Mouse (Mus musculus) neural tube, embryonic 10.5 days (tissue): ENCODE data around the gene Tert.

Source experiments
- DNase-seq: peaks from one replicate; pipeline ENCODE4 v3.0.0-alpha.2; 2017; ENCODE audit warnings: low spot score; ENCODE audit errors: extremely low spot score

Tert gene

DNA sequence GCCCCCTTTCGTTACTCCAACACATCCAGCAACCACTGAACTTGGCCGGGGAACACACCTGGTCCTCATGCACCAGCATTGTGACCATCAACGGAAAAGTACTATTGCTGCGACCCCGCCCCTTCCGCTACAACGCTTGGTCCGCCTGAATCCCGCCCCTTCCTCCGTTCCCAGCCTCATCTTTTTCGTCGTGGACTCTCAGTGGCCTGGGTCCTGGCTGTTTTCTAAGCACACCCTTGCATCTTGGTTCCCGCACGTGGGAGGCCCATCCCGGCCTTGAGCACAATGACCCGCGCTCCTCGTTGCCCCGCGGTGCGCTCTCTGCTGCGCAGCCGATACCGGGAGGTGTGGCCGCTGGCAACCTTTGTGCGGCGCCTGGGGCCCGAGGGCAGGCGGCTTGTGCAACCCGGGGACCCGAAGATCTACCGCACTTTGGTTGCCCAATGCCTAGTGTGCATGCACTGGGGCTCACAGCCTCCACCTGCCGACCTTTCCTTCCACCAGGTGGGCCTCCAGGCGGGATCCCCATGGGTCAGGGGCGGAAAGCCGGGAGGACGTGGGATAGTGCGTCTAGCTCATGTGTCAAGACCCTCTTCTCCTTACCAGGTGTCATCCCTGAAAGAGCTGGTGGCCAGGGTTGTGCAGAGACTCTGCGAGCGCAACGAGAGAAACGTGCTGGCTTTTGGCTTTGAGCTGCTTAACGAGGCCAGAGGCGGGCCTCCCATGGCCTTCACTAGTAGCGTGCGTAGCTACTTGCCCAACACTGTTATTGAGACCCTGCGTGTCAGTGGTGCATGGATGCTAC lies at the start of gene Tert:
Gene Tert (plus strand): TSS at position 167 of the 805 bp plus-strand sequence.
- DNase-seq: peak; percentile 68

DNA sequence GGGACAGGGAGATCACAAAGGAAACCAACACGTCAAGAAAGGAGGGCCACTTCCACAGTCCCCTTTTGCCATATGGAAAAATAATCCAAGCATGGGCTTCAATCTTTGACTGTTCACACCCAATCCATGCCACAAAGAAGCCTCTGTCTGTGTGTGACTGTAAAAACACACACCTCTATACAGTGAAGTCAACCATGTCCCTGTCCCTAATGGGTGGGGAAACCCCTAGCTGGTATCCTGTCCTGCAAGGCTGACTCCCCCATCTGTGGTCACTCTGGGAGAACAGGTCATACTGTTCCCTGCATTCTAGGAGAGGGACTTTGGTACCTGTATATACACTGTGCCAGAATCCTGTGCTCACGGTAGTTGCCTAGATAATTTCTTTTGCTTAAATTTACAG lies 49.4 kb upstream of the Tert start:
- DNase-seq: no peak

DNA sequence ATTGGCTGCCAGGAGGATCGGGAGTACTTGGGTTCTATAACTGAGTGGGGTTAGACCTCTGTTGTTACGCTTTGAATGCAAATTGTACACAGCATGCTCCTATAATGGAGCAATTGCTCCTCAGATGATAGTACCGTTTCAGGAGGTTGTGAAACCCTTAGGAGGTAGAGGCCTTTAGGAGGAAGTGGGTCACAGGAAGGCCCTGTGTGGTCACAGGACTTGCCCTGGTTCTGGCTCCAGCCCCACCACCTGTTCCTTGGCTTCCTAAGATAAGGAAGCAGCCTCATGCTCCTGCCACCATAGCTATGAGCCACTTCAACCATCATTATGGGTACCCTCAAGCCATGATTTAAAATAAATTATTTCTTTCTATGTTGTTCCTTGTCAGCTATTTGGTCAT lies 35.2 kb upstream of the Tert start:
- DNase-seq: no peak

DNA sequence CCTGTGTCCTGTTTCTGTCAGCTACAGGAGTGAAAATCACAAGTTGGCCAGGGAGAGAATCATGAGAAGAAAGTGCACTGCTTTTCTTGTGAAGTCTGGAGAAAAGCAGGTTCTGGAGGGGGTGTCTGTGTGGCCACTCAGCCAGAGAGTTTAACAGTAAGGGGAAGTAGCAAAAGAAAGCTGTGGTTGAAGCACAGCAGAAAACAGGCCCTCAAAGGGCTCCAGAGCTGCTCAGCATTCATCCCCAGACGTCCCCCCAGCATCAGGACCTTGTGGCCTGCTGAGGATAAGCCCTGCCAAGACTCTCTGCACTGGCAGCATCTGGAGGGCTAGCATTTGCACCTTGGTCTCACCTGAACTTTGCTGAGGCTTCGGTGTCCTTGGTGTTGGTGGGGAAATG lies 34.2 kb upstream of the Tert start:
- DNase-seq: no peak

DNA sequence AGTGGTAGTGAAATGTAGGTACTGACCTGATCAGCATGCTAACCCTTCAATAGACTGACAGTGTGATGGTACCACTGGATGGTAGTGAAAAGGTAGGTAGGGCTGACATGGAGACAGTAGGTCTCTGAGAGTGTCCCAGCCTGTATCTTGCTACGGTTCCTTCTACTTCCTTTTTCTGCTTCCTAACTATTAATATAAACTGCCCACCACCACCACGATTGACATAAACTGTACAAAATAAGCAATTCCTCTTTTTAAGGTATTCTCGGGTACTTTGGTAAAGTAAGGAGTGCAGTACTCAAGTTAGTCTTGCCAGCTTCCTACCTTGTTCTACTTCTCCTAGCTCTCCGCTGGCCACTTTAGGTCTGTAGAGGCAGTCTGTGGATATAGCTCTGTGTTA lies 30.4 kb upstream of the Tert start:
- DNase-seq: no peak

DNA sequence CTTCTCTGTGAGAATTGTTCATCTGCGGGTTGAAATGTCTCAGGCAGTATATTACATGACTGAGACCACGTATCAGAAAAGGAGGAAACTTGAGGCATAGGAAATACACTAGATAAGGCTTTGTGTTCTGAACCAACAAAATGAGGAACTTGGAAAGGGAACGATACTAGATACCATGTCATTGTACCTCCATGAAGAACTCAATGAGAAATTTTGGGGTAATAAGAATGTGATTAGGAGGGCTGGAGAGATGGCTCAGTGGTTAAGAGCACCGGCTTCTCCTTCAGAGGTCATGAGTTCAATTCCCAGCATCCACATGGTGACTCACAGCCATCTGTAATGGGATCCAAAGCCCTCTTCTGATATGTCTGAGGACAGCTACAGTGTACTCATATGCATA lies 26.5 kb upstream of the Tert start:
- no peak for DNase-seq

DNA sequence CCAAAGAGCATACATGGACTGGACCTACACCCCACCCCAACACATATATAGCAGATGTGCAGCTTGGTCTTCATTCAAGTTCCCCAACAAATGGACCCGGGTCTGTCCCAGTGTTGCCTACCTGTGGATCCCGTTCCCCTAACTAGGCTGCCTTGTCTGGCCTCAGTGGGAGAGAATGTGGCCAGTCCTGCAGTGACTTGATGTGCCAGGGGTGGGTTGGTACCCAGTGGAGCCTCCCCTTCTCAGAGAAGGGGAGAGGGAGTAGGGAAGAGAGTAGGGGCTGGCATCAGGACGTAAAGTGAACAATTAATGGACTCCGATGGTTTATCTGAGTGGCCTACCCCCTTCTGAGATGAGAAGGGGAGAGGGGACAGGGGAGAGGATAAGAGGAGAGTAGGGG lies 23.7 kb upstream of the Tert start:
- no peak for DNase-seq

DNA sequence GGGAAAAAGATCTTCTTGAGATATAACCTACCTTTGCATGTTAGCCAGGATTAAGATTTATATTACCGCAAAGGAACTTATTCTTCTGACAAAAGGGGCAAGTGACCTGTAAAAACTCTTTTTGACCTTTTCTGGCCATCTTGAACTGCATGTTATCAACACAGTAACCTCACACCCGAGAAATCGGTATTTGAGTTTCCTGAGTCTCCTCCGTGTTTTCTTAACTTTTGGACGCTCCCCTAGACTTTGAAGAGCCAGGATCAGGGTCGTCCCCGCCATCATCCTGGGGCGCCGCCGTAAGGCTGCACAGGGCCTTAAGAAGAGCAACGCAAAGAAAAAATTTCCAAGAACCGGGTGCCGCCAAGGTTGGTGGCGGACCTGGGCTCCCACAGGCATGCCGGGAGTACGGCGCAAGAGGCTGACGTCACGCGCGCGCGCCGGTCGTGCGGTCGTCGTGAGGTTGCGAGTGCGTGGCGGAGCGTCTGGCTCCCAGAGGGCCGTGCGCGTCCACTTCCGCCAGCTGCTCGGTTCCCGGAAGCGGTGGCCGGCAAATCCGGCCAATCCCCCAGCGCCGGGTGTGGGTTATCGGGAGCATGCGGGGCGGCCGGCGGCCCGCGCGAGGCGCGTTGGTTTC lies 23.1 kb upstream of the Tert start, which contains the start of gene Clptm1l:
Gene Clptm1l (plus strand): TSS at position 485 of the 634 bp plus-strand sequence.
- peak; percentile 96 for DNase-seq

DNA sequence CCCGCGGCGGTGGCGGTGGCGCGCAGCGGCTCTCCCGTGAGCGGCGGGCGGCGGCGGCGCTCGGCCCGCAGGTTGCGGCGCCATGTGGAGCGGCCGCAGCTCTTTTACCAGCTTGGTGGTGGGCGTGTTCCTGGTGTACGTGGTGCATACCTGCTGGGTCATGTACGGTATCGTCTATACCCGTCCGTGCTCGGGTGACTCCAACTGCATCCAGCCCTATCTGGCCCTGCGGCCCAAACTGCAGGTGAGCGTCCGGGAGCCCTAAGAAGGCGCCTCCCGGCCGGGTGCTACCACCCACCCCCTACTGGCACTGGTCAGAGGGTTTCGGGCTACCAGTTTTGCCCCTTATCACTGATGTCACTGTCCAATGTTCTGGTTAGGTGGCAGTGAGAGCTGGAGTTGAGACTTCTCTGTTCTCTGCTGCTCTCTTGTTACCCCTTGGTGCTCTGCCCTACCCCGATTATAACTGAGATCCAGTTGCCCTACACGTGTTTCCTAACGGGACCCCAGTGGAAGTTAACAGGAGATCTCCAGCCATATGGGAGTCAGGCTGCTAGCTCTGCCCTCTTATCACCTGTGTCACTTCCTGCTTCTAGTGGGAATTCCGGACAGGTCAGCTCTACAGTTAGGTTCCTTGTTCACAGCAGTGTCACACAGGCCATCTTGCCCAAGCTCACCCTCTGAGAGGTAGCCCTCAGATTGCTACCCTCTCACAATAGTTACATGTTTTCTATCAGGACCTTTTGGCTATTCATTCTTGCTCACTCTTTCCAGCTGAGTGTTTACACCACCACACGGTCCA lies 22.4 kb upstream of the Tert start:
- DNase-seq: no peak

DNA sequence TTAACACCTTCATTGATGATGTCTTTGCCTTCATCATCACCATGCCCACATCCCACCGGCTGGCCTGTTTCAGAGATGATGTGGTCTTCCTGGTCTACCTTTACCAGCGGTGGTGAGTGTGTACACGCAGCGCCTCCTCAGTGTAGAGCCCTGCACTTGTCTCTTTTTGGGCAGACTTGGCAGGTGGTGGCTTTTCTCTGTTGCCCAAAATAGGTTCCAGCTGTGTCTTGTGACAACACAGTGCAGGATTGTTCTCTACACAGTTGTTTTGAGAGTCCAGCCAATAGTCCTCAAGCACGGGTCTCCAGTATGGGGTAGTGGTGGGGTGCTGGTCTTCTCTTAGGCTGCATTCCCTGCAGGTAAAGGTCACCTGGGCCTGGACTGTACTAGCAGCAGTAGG lies 8.3 kb upstream of the Tert start:
- no peak for DNase-seq

DNA sequence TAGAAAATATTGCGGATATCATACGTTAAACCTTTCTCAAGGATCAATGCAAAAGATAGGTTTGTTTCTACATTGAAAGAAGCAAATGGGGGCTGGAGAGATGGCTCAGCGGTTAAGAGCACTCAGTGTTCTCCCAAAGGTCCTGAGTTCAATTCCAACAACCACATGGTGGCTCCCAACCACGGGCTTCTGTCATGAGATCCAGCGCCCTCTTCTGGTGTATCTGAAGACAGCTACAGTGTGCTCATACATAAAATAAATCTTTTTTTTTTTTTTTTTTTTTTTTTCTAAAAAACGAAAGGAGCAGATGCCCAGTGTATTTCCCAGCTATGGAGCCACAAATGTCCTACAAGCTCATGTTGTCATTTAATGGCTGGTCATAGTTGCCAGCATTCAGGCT lies 6.1 kb upstream of the Tert start:
- no peak for DNase-seq

DNA sequence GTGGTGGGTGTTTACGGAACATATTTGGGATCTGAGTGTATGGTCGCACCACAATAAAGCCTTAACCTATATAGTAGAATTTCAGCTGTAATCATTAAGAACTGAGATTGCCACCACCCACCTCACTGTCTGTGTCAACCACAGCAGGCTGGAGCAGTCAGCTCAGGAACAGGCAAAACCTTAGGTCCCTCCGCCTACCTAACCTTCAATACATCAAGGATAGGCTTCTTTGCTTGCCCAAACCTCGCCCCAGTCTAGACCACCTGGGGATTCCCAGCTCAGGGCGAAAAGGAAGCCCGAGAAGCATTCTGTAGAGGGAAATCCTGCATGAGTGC lies 334 bp upstream of the Tert start:
- DNase-seq: no peak

DNA sequence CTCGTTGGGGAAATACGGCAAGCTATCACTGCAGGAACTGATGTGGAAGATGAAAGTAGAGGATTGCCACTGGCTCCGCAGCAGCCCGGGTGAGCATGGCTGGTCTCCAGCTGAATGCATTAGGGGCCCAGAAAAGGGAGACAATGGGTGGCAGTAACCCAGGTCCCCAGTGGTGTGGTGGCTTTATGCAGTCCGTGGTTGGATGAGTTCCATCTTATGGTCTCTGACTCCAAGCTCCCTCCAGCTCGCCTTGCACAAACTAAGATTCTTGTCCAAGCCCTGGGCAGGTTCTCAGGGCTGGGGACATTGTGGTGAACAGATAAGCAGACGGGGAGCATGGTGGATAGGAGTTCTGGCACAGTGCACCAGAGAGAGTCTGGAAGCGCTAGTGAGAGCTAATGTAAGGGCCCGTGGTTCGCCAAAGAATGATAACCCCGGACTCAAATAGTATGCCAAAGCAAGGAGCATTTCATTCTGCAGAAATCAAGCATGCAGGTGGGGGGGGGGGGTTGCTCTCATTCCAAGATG lies 1.9 kb downstream of the Tert start:
- no peak for DNase-seq

DNA sequence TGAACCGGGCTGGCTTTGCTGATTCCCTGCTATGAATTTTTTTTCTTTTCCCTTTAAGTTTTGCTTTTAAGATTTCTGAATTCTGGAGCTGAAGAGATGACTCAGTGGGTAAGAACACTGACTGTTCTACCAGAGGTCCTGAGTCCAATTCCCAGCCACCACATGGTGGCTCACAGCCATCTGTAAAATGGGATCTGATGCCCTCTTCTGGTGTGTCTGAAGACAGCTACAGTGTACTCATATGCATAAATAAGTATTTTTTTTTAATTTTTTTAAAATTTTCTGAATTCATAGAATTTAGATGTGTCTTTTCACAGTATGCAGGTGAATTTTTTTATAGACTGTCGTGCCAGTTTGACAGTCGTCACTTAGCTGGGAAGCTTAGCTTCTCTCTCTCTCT lies 5.1 kb downstream of the Tert start:
- no peak for DNase-seq

DNA sequence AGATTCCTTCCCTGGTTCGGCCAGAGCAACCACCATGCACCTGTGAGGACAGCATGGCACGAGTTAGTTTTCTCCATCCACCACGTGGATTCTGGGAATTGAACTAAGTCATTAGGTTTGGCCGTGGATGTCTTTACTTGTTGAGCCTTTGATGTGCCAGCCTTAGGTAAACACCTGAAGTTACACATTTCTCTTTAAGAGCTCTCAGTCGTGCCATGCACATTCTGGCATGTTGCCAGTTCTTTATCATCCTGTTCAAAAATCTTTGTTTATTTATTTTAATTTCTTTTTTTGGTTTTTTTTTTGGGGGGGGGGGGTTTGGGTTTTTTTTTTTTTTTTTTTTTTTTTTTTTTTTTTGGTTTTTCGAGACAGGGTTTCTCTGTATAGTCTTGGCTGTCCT lies 11.1 kb downstream of the Tert start:
- no peak for DNase-seq

DNA sequence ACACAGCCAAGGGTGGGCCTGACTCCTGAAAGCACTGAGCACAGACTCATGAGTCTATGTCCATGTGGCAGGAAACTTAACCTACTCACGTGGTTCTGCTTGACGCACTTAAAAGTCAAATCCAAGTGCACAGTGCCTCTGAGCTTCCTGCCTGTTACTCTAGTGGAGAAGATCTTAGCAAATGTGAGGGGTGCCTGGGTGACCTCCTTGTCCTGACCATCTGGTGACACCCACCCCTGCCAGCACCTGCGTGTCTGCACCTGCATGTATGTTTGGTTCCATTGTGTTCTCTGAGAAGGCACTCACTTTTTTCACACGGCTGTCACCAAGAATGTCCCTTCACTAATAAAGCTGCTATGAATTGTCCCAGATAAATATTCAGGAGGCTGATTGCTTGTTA lies 14.6 kb downstream of the Tert start:
- no peak for DNase-seq

DNA sequence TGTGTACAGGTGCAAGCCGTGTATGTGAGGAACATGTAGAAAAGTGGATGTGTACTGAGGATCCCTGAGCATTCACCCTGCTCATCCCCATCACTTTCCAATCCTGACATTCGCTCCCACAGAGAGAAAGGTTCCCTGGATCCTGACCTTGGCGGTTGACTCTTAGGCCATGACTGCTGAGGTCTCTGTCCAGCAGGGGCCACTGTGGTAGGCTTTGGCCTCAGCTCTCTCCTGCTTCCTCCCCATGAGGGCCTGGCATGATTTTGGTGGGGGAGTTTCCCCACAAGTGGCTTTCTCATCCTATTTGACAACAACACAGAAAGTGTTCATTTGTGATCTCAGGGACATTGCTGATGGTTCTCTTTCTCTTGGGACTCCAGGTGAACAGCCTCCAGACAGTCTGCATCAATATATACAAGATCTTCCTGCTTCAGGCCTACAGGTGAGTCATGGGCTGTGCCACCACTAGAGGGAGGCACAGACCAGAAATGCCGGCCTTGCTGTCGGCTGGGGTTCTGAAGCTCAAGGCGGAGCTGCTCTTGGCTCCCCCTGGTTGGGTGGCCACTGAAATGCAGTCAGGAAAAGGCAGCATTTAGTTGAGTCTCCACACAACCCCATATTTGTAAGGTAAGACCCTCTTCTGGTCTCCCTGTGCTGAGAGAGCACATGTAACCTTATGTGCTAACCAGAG lies 19.8 kb downstream of the Tert start:
- DNase-seq: peak; percentile 34

DNA sequence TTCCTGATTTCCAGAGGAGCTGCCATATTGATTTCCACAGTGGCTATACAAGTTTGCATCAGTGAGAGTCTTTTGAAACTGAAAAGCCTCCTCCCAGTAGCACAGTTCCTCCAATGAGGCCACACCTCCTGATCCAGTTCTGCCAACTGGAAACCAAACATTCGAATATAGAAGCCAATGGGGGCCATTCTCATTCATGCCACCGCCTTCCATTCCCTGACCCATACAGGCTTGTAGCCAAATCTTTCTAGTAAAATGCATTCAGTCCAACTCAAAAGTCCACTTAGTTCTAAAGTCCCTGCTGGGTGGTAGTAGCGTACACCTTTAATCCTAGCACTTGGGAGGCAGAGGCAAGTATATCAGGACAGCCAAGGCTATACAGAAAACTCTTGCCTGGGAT lies 26.6 kb downstream of the Tert start:
- DNase-seq: no peak

DNA sequence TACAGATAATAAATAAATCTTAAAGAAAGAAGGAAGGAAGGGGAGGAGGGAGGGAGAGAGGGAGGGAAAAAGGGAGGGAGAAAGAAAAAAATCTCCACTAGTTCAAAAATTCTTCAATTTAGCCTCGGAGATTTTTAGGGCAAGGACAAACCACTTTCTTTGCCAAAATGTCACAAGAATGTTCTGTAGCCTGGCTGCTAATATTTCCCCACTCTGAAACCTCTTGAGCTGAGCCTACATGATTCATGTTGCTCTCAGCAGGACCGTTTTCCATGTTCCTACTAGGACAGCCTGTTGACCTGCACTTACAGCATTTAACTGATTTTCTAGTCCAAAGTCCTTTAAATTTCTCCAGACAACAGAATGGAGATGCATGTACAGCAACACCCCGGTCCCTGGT lies 28.3 kb downstream of the Tert start:
- DNase-seq: no peak

DNA sequence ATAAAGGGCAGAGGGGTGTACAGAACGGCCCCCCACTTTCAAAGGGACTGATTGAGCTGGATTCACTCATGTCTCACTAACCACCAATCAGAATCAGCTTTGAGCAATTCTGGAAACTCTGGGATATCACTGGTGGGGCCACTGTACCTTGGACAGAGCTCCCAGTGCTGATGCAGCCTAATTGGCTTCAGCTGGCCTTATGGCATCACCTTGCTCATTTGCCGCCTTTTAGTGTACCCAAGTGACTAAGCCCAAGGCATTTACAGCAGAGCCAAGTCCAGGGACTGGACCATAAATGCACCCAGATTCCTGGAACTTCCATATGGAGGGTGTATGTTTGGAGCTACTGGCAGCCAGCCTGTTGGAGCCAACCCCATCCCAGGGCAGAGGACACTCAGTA lies 32.2 kb downstream of the Tert start:
- no peak for DNase-seq

DNA sequence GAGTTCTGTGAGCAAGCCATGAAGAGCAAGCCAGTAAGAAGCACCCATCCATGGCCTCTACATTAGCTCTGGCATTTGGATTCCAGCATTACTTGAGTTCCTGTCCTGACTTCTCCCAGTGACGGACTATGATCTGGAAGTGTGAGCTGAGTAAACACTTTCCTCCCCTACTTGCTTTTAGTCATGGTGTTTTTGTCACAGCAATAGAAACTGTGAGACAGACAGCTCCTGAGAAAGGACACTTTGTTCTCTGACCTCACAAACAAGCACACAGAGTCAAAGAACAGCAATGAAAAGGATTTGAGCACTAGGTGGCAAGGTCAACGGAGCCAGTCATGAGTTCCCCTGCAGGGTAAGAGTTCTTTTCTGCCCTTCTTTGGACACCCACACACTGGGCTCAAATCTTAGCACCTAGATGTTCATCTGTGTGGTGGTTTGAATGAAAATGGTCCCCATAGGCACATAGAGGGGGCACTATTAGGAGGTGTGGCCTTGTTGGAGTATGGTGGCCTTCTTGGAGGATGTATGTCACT lies 33.5 kb downstream of the Tert start:
- no peak for DNase-seq
